Mouse (Mus musculus) embryonic fibroblast, embryonic 13.5 days (primary cell): Measurements from ENCODE around the gene Maf.

ENCODE experiments used
- CTCF ChIP-seq: IDR thresholded peaks from 2 replicates; pipeline ENCODE4 v1.5.1; 2011; ENCODE audit warnings: mild to moderate bottlenecking, control low read depth, low read length, moderate library complexity, borderline replicate concordance; ENCODE audit not compliant: insufficient read depth
- POLR2A ChIP-seq: IDR thresholded peaks from 2 replicates; pipeline ENCODE4 v1.6.1; 2011; ENCODE audit warnings: low read depth, mild to moderate bottlenecking, control low read depth, low read length, moderate library complexity

DNA sequence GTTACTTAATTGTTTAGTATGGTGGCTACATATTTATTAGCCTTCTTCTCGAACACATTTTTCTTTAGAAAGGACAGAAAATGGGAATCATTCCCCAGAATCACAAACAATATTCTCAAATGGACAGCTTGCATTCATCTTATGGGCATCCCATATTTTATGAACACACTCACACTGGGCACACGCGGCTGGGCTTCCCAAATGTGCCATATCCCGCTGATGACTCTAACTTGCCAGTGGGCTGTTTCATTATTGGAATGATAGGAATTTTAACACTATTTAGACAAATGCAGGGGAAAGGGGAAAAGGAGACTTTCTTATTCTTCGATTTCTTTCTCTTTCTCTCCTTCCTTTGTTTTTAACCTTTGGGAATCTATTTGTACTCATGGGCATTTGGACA is 6.6 kb downstream of the Maf start:
- TF ChIP-seq CTCF (no peak), POLR2A (no peak)
